Mouse (Mus musculus) monocyte, adult 2 months (primary cell): ENCODE results near the gene Lysmd1.
A peak's percentile ranks its signal among the peaks of the same experiment; 100 is the strongest.
"Not testable (repeated sequence)": the region's sequence is repeated elsewhere in the genome, so short reads cannot be mapped to it uniquely, and the experiment has no call there.

ENCODE experiments used
- DNase-seq, 2 experiments: peaks; one replicate each; pipeline ENCODE4 v3.0.0; 2022; ENCODE audit warnings: low spot score in 2 of 2, low read depth in 1 of 2

The Lysmd1 gene

GRCm38 (mm10) chr3:95133680-95134101, at the start of gene Lysmd1, which contains the start of gene Scnm1:
TSS of gene Lysmd1 (plus strand) at chr3:95134088.
TSS of gene Scnm1 (minus strand) at chr3:95134011.
- DNase-seq, result peak; percentile 75 to 79

DNA sequence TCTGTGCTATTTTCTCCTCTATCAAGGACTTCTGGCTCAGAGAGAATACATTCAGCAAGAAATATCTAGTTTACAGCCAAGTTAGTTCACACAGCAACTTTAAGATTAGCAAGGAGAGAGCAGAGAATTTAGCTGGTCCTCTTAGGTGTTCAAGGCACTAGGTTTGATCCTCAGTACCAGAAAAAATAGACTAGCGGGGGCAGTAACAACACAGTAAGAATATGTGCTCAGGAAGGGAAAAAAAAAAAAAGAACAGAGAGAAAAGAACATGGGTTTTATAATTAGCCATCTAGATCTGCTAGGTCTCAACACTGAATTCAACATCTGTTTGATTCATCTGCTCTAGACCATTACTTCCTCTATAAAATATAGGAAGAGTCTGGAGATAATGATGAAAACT, 45.8 kb upstream of the Lysmd1 start:
- DNase-seq, result no peak

GRCm38 (mm10) chr3:95100854-95101253, 33.0 kb upstream of the Lysmd1 start:
- DNase-seq, result no peak

DNA sequence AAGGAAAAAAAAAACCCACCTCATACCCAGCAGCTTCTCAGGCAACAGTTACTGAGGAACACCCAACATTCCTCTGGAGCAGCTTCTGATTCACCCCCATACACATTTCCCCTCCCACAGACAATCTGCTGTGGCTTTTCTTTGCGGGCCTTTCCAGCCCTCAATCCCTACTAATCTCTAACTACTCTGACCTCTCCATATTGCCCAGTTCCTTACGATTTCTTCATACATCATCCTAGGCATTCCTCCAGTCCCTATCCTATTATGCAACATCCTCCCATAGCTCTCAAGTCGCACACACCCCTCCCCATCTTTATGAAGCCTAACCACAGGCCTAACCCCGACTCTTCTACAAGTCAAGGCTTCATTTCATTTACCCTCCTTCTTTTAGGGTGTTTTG, 28.8 kb upstream of the Lysmd1 start:
- no peak for DNase-seq

- no peak for DNase-seq
These were observed 28.1 kb upstream of the Lysmd1 start for GRCm38 (mm10) chr3:95105586-95106337.

DNA sequence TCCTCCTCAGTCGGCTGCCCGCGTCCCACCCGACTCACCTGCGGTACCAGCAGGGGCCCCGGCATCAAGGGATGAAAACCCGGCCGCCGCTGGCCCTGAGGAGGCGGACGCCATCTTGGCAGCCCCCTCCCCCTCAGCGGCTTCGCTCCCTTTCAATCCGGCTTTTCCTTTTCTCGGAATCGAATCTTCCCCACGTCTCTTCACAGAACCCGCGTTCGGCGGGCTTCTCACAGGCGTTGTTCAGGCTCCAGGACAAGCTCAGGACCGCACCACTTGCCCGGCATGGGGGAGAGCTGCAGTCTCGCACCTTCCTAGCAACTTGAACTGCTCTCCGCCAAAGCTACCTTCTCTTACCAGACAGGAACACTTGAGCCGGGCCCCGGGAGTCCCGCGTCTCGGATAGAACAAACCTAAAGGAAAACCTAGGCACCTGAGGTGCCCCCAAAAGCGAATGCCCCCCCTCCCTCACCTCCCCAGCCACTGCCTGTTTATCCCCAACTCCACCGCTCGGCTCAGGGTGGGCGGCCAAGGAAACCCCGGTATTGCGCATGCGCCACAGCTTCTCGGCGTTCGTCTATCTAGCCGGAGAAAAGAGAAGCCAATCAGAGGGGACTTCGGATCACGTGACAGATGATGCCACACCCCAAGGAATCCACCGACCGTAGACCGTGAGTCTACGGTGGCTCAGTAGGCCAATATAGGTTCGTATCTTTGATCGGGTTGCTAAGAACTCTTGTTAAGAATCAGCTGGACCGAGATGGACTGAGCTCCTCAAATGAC, 27.4 kb upstream of the Lysmd1 start, which contains the start of gene Pip5k1a:
TSS of gene Pip5k1a (minus strand) at position 593 of the 780 bp plus-strand sequence.
- peak; percentile 85 to 88 for DNase-seq

DNA sequence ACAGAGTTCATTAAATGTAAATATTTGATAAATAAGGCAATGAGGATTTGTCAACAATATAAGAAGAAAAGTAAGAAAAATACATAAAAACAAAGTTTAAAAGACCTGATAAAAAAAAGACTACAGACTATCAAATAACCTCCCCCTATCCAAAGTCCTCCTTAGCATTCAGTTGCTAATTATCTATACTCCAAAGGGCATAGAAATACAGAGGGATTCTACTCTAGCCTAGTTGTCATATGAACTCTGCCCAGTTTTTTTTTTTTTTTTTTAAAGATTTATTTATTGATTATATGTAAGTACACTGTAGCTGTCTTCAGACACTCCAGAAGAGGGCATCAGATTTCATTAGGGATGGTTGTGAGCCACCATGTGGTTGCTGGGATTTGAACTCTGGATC, 26.6 kb upstream of the Lysmd1 start:
- DNase-seq, result not testable (repeated sequence)

GRCm38 (mm10) chr3:95107898-95108297, 26.0 kb upstream of the Lysmd1 start:
- no peak for DNase-seq

GRCm38 (mm10) chr3:95110911-95111726, 22.8 kb upstream of the Lysmd1 start, which contains the start of gene Vps72:
TSS of gene Vps72 (plus strand) at chr3:95111022.
- peak; percentile 70 to 82 for DNase-seq

- DNase-seq, result no peak
These were observed 21.1 kb upstream of the Lysmd1 start for GRCm38 (mm10) chr3:95112760-95113159.

DNA sequence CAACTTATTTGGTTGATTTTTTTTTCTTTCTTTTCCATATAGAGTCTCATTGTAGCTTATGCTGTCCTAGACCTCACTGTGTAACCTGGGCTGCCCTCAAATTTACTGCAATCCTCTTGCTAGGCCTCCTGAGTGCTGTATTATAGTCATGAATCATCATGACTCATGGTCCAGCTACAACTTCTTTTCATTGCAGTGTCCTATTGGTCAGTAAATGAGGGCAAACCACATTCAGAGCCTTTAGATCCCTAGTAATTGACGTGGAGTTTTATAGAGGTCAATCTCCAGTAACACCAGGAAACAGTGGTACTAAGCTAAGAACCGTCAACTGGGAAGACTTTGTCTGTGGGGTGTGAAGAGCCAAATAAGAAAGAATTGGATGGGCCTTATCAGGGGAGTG, 16.1 kb upstream of the Lysmd1 start:
- no peak for DNase-seq

DNA sequence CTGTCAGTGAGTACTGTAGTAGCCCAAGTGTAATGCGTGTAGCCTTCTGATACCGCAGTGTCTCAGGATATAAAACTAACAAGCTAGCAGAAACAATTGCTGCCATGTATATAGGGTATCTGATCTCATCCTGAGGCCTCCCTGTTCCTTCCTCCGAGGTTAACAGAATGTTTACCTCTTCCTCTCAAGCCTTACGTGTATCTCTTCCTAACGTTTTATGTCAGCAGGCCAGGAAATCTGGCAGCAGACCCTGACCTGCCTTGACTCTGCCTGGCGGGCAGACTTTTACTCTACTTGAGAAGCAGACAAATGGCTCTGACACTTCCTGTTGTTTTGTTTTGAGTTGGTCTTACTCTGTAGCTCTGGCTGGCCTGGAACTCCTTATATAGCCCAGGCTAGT, 12.3 kb upstream of the Lysmd1 start:
- DNase-seq, result no peak

DNA sequence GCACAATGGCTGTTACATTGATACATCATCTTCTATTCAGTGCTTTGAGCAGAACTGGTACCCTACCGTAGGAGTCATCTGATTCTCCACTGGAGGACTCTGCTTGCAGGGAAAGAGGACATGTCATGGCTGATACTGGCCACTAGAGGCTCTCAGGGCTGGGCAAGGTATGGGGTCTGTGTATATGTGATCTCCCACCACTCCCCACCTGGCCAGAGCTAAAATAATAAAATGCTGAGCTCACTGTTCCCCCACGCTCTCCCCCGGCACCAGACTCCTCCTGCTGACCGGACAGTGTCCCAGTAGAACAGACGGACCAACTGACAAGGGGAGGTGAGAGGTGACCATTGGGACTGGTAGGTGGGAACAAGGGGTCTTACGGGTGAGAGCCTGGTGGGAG, 9.6 kb upstream of the Lysmd1 start, which contains the start of gene Tmod4:
TSS of gene Tmod4 (plus strand) at position 231 of the 400 bp plus-strand sequence.
- no peak for DNase-seq

GRCm38 (mm10) chr3:95124972-95125371, 8.9 kb upstream of the Lysmd1 start:
- no peak for DNase-seq

DNA sequence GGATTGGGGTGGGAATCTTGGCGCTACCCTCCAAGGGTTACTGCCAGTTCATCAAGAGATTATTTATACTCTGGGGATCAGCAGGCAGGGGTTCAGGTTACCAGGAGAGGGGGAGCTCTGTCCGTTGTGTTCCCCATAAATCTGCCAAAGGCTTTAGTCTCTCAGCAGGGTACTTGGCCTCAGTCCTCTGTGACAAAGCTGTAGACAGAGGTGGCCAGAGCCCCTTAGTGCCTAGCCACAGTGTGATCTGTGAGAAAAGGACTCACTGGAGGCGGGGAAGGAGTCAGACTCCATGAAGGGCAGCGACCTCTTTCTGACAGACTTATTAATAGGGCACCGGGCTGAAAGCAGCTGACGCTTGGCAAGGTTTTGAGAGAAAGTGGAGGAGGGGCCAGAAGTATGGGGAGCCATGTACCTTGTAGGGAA, 4.6 kb upstream of the Lysmd1 start:
- DNase-seq, result no peak

- no peak for DNase-seq
These were observed 3.8 kb upstream of the Lysmd1 start for GRCm38 (mm10) chr3:95130081-95130480.

- not testable (repeated sequence) for DNase-seq
These were observed 1.5 kb upstream of the Lysmd1 start for GRCm38 (mm10) chr3:95132389-95132788.

- DNase-seq, result no peak
These were observed 712 bp upstream of the Lysmd1 start for GRCm38 (mm10) chr3:95133176-95133575.

GRCm38 (mm10) chr3:95134133-95134532, 245 bp downstream of the Lysmd1 start:
- not testable (repeated sequence) for DNase-seq

DNA sequence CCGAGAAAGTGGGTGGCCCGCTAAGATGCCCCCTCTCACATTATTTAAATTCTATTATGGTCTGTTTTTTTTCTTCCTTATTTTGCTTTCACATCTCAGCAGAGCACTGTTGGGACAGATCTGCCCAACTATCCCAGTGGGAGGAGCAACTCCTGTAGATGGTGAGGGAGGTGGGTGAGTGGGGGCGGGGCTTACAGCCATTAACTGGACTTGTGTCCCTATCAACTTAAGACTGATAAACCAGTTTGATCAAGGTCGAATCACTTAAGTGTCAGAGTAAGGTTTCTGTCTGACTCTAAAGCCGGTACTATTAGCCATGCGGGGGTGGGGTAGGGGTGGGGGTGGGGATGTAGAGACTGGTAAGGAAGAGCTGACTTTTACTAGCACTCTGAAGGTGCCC, 1.1 kb downstream of the Lysmd1 start:
- no peak for DNase-seq

DNA sequence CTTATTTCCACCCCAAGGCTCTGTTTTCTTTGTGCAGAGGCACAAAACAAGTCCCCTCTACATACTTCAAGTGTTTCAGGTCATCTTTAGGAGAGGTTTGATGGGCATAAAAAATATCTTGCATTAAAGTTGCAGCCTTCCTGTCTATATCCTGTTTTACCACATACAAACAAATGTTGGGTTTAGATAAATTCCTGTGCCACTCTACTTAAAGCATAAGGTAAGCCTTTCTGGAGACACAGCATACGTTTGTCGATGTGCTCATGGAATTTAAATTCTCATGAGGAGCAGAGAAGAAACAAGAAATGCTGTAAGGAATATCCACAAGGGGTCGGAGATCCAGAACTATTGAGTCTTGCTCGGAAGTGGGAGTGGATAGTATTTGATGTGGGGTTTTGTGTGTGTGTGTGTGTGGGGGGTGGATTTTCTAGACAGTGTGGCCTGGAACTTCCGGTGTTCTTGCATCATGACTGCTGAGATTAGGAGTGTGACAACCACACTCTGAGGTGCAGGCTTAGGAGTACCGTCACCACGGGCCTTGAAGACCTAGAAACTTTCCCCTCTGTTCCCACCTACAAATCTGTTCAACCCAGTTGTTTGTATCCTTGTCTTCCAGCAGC, 1.7 kb downstream of the Lysmd1 start:
- DNase-seq, result no peak
